Mouse (Mus musculus) heart, embryonic 16.5 days (tissue): ENCODE measurements around the gene Satb2. TPM values are rescaled to one million over a fixed set of nuclear protein-coding genes. Genes with fewer than 3 reads are reported as not detected.

ENCODE experiments used
- ATAC-seq: fragments of 200-750 bp; cut with Nextera tagmentation; replicated peaks from 2 replicates; pipeline ENCODE4 v1.8.0; 2017; ENCODE audit warnings: moderate number of reproducible peaks; ENCODE audit not compliant: insufficient read depth, low FRiP score; ENCODE audit errors: extremely low read depth
- H3K27ac ChIP-seq: fragments of 300-500 bp; sonication (generic); 2 replicates; pipeline ENCODE4 v1.5.1; 2014; ENCODE audit warnings: mild to moderate bottlenecking, low read length, control low read depth, moderate library complexity
- H3K27me3 ChIP-seq: fragments of 300-500 bp; sonication (generic); 2 replicates; pipeline ENCODE4 v1.6.1; 2014; ENCODE audit warnings: low read length, mixed read lengths; ENCODE audit not compliant: control insufficient read depth, insufficient read depth
- H3K36me3 ChIP-seq: fragments of 300-500 bp; sonication (generic); 2 replicates; pipeline ENCODE4 v1.6.1; 2014; ENCODE audit not compliant: control insufficient read depth, insufficient read depth
- H3K4me1 ChIP-seq: fragments of 300-500 bp; sonication (generic); 2 replicates; pipeline ENCODE4 v1.6.1; 2014; ENCODE audit warnings: low read length, mixed read lengths; ENCODE audit not compliant: control insufficient read depth, insufficient read depth
- H3K4me2 ChIP-seq: fragments of 300-500 bp; sonication (generic); 2 replicates; pipeline ENCODE4 v1.6.1; 2014; ENCODE audit warnings: low read depth, mild to moderate bottlenecking, control low read depth, low read length
- H3K4me3 ChIP-seq: fragments of 300-500 bp; sonication (generic); 2 replicates; pipeline ENCODE4 v1.5.1; 2014; ENCODE audit warnings: mild to moderate bottlenecking, control low read depth, low read length
- H3K9ac ChIP-seq: fragments of 300-500 bp; sonication (generic); 2 replicates; pipeline ENCODE4 v1.6.1; 2014; ENCODE audit warnings: low read length, control low read depth
- H3K9me3 ChIP-seq: fragments of 300-500 bp; sonication (generic); replicated peaks from 2 replicates; pipeline ENCODE4 v1.6.1; 2016; ENCODE audit warnings: low read length; ENCODE audit not compliant: control insufficient read depth
- WGBS: fragments of 180-500 bp; shearing (Covaris S2); extraction: QIAGEN DNeasy Blood & Tissue Kit; methylation state at CpG from one replicate; pipeline ENCODE4 v1.1.7; 2014; 5-methylcytosine and 5-hydroxymethylcytosine counted together
- polyA plus RNA-seq: library from polyadenylated mRNA; unstranded; fragments of >200 nt; fragmentation: Nextera tagmentation; extraction: Ambion mirVana; gene quantifications from 2 replicates; pipeline ENCODE4 v1.2.1, GENCODE M21; 2015

Satb2 gene
- polyA plus RNA-seq, 1 experiment from 2014 or later = 0.26 TPM

DNA sequence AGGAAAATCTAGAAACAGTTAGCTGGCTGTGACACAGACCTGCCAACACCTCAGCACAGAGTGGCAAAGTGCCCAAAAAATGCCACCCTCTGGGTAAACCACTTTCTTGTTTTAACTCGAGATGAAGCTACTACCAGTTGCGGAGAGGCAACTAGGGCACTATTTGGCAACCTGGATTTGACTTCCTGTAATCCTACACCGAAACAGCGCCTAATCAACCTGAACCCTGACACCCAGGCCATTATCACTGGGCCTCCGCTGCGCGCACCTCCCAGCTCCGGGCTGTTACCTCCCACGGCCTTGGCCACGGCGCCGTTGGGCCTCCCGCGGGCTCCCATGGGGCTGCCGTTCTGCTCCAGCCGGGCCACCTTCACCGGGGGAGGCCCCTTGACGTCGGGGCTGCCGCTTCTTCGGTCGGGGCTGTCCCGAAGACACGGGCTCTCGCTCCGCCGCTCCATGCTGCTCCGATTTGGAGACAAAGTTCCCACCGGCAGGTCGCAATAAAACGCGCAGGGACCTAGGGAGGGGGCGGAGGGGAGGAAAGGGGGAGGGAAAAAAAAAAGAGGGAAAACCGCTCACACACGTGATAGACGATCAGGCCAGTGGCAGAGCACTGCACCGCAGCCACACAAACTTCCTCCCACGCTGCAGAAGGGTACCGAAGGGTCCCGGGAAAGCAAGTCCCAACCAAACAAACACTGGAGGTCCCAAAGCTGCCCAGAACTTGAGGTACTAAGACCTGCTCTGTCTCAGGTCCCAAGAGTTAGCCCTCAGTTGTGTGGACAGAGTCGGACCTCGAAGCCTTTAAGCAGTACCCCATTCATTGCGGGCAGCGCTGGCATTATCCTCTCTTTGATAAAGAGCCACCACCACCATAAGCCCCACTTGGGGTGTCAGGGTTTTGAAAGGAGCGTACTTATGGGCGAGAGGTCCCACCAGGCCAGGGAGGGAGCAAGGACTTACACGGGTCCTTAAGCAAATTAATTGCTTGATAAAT is 8.8 kb downstream of the Satb2 start:
- H3K27ac ChIP-seq = no peak overlapping the region
- 2% methylated on average over 47 of the region's 47 CpGs for WGBS
- peaks cover 43% of the 10 kb centered on the region for H3K27me3 ChIP-seq
- H3K36me3 ChIP-seq = no peaks in the 10 kb centered on the region
- no peak for ATAC-seq
- H3K9me3 ChIP-seq = no peaks in the 10 kb centered on the region
- peaks cover 16% of the 10 kb centered on the region for H3K4me1 ChIP-seq
- H3K4me3 ChIP-seq = peak overlapping the region; percentile 33
- peak overlapping the region; percentile 54 for H3K4me2 ChIP-seq
- no peak overlapping the region for H3K9ac ChIP-seq

- Histone ChIP-seq H3K9ac (no peak overlapping the region), H3K9me3 (no peaks in the 10 kb centered on the region), H3K4me3 (no peak overlapping the region), H3K36me3 (no peaks in the 10 kb centered on the region), H3K27ac (no peak overlapping the region), H3K4me1 (peaks cover 8% of the 10 kb centered on the region), H3K4me2 (no peak overlapping the region), H3K27me3 (peaks cover 36% of the 10 kb centered on the region)
- 48% methylated on average over 3 of the region's 3 CpGs for WGBS
- no peak for ATAC-seq
Observed at GRCm38 (mm10) chr1:56965879-56966579, 12.4 kb downstream of the Satb2 start.

DNA sequence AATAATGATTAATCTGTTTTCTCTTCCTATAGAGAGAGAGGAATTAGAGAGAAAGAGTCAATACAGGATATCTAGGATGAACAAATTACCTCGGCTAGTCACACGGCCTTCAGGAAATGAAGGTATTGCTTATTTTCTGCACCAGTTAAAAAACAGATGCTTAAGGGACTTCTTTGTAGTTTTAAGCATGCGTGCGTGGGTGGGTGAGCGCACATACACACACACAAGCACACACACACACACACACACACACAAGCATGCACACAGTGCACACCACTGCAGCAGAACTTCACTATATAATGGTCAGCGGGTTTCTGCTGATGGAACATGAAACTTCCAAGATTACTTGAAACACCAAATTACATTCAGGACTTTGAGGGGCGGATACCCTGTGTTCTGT is 14.0 kb downstream of the Satb2 start:
- Histone ChIP-seq H3K4me3 (no peak overlapping the region), H3K9me3 (no peaks in the 10 kb centered on the region), H3K9ac (no peak overlapping the region), H3K36me3 (no peaks in the 10 kb centered on the region), H3K4me1 (no peaks in the 10 kb centered on the region), H3K27me3 (peaks cover 25% of the 10 kb centered on the region), H3K27ac (no peak overlapping the region), H3K4me2 (no peak overlapping the region)
- WGBS = 88% methylated on average over 7 of the region's 7 CpGs
- no peak for ATAC-seq

DNA sequence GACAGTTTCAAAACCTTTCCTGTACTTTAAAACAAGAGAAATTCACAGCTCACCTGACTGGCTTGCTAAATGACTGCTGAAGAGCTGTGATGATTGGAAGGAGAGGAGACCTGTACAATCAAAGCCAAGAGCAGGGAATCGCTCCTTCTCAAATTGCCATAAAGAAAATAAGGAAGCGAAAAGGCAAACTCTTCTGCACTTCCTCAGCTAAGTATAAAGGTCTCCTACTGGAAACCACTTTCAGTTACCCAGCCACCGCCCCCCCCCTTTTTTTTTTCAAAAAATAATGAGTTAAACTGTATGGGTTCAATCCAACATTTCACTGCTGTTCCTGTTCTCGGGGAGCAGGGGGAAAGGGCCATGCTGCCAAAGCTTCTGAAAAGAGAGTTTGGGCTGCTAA is 15.2 kb downstream of the Satb2 start:
- peaks cover 14% of the 10 kb centered on the region for H3K27me3 ChIP-seq
- H3K36me3 ChIP-seq = no peaks in the 10 kb centered on the region
- no peak overlapping the region for H3K4me2 ChIP-seq
- H3K4me1 ChIP-seq = no peaks in the 10 kb centered on the region
- H3K27ac ChIP-seq = no peak overlapping the region
- H3K9me3 ChIP-seq = no peaks in the 10 kb centered on the region
- no peak for ATAC-seq
- 66% methylated on average over 4 of the region's 4 CpGs for WGBS
- no peak overlapping the region for H3K4me3 ChIP-seq
- no peak overlapping the region for H3K9ac ChIP-seq

DNA sequence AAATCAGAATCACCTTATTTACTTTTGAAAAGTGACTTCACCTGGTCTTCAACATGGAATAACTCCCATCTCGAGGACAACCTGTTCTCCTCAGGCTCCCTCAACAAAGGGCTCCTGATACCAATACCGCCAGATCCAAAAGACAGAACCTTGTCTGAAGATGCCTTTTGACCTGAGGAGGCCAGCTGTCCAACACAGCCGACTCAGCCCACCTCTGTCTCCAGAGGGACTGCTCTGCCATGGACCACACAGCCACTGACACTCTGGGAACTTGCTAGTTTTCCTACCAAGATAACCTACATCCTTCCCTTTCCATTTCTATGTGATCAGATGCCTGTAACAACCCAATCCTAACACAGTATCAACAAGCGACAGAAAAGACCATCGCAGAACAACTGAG is 19.5 kb downstream of the Satb2 start:
- H3K4me3 ChIP-seq = no peak overlapping the region
- no peak for ATAC-seq
- no peaks in the 10 kb centered on the region for H3K9me3 ChIP-seq
- H3K27me3 ChIP-seq = no peaks in the 10 kb centered on the region
- H3K9ac ChIP-seq = no peak overlapping the region
- no peaks in the 10 kb centered on the region for H3K4me1 ChIP-seq
- H3K27ac ChIP-seq = no peak overlapping the region
- H3K4me2 ChIP-seq = no peak overlapping the region
- 74% methylated on average over 5 of the region's 5 CpGs for WGBS
- no peaks in the 10 kb centered on the region for H3K36me3 ChIP-seq

- Histone ChIP-seq H3K4me1 (no peaks in the 10 kb centered on the region), H3K27me3 (no peaks in the 10 kb centered on the region), H3K4me3 (no peak overlapping the region), H3K4me2 (no peak overlapping the region), H3K36me3 (no peaks in the 10 kb centered on the region), H3K9me3 (no peaks in the 10 kb centered on the region), H3K9ac (no peak overlapping the region), H3K27ac (no peak overlapping the region)
- WGBS = 87% methylated on average over 7 of the region's 7 CpGs
- ATAC-seq = no peak
Observed at GRCm38 (mm10) chr1:56957942-56958341, 20.5 kb downstream of the Satb2 start.

- Histone ChIP-seq H3K9ac (no peak overlapping the region), H3K27ac (no peak overlapping the region), H3K4me2 (no peak overlapping the region), H3K27me3 (no peaks in the 10 kb centered on the region), H3K36me3 (no peaks in the 10 kb centered on the region), H3K9me3 (no peaks in the 10 kb centered on the region), H3K4me3 (no peak overlapping the region), H3K4me1 (no peaks in the 10 kb centered on the region)
- no peak for ATAC-seq
- WGBS = 77% methylated on average over 2 of the region's 2 CpGs
Observed at GRCm38 (mm10) chr1:56956811-56957210, 21.6 kb downstream of the Satb2 start.

DNA sequence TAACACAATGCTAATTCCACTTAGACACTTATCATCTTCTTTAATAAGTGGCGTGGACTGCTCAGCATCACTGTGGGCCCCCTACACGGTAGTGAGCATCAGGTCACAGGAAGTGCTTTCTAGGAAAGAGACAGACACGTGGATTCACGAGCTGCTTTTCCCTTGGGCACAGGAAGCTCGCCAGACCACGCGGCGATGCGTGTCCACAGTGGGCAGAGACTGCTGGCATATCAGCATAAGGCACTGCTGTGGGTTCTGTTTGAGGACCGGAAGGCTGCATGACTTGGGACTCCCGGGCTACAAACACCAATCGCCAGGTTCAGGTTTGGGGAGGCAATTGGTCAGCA is 22.7 kb downstream of the Satb2 start:
- no peak for ATAC-seq
- H3K36me3 ChIP-seq = no peaks in the 10 kb centered on the region
- H3K4me1 ChIP-seq = no peaks in the 10 kb centered on the region
- 66% methylated on average over 12 of the region's 12 CpGs for WGBS
- no peak overlapping the region for H3K4me3 ChIP-seq
- no peak overlapping the region for H3K9ac ChIP-seq
- H3K4me2 ChIP-seq = no peak overlapping the region
- H3K9me3 ChIP-seq = no peaks in the 10 kb centered on the region
- no peak overlapping the region for H3K27ac ChIP-seq
- no peaks in the 10 kb centered on the region for H3K27me3 ChIP-seq

GRCm38 (mm10) chr1:56955055-56955738 is 23.3 kb downstream of the Satb2 start:
- no peak overlapping the region for H3K9ac ChIP-seq
- no peak overlapping the region for H3K4me3 ChIP-seq
- no peak overlapping the region for H3K4me2 ChIP-seq
- ATAC-seq = no peak
- H3K27ac ChIP-seq = no peak overlapping the region
- H3K9me3 ChIP-seq = no peaks in the 10 kb centered on the region
- H3K4me1 ChIP-seq = no peaks in the 10 kb centered on the region
- WGBS = 63% methylated on average over 13 of the region's 14 CpGs
- H3K27me3 ChIP-seq = no peaks in the 10 kb centered on the region
- no peaks in the 10 kb centered on the region for H3K36me3 ChIP-seq
